Mouse (Mus musculus) lung, postnatal 0 days (tissue): ENCODE measurements around the gene Ppdpf. TPM values are rescaled to one million over a fixed set of nuclear protein-coding genes. Genes with fewer than 3 reads are reported as not detected.

Experiments used
- ATAC-seq: fragments of 200-750 bp; cut with Nextera tagmentation; 2 replicates; pipeline ENCODE4 v1.8.0; 2017; ENCODE audit warnings: moderate library complexity
- DNase-seq: peaks from one replicate; pipeline ENCODE4 v3.0.0-alpha.2; 2016; ENCODE audit warnings: low spot score
- H3K27ac ChIP-seq: fragments of 300-500 bp; sonication (generic); 2 replicates; pipeline ENCODE4 v1.5.1; 2014; ENCODE audit warnings: antibody characterized with exemption, mild to moderate bottlenecking, low read length, mixed read lengths
- H3K27me3 ChIP-seq: fragments of 300-500 bp; sonication (generic); replicated peaks from 2 replicates; pipeline ENCODE4 v1.6.1; 2014; ENCODE audit warnings: low read length, mixed read lengths; ENCODE audit not compliant: insufficient read depth
- H3K36me3 ChIP-seq: fragments of 300-500 bp; sonication (generic); 2 replicates; pipeline ENCODE4 v1.6.1; 2014; ENCODE audit warnings: low read length, mixed read lengths; ENCODE audit not compliant: insufficient read depth
- H3K4me1 ChIP-seq: fragments of 300-500 bp; sonication (generic); 2 replicates; pipeline ENCODE4 v1.6.1; 2014; ENCODE audit warnings: antibody characterized with exemption, low read depth, low read length, mixed read lengths; ENCODE audit not compliant: insufficient read depth
- H3K4me2 ChIP-seq: fragments of 300-500 bp; sonication (generic); replicated peaks from 2 replicates; pipeline ENCODE4 v1.6.1; 2014; ENCODE audit warnings: low read depth, mild to moderate bottlenecking, low read length, moderate library complexity, mixed read lengths
- H3K4me3 ChIP-seq: fragments of 300-500 bp; sonication (generic); 2 replicates; pipeline ENCODE4 v1.5.1; 2014; ENCODE audit warnings: low read depth, low read length
- H3K9ac ChIP-seq: fragments of 300-500 bp; sonication (generic); replicated peaks from 2 replicates; pipeline ENCODE4 v1.6.1; 2014; ENCODE audit warnings: low read depth, mild to moderate bottlenecking
- H3K9me3 ChIP-seq: fragments of 300-500 bp; sonication (generic); 2 replicates; pipeline ENCODE4 v1.6.1; 2016; ENCODE audit warnings: low read length, mixed read lengths
- CTCF ChIP-seq: IDR thresholded peaks from 2 replicates; pipeline ENCODE4 v1.5.1; 2016; ENCODE audit warnings: antibody characterized with exemption, mild to moderate bottlenecking
- EP300 ChIP-seq: IDR thresholded peaks from 2 replicates; pipeline ENCODE4 v1.6.1; 2016; ENCODE audit warnings: antibody characterized with exemption, mild to moderate bottlenecking, control low read depth
- WGBS: fragments of 180-500 bp; shearing (Covaris S2); extraction: QIAGEN DNeasy Blood & Tissue Kit; methylation state at CpG from one replicate; pipeline ENCODE4 v1.1.7; 2014; 5-methylcytosine and 5-hydroxymethylcytosine counted together
- polyA plus RNA-seq: library from polyadenylated mRNA; unstranded; fragments of >200 nt; fragmentation: Nextera tagmentation; extraction: Ambion mirVana; gene quantifications from 2 replicates; pipeline ENCODE4 v1.2.1, GENCODE M21; 2015

Ppdpf gene
- polyA plus RNA-seq, 1 experiment from 2014 or later = 261 TPM

DNA sequence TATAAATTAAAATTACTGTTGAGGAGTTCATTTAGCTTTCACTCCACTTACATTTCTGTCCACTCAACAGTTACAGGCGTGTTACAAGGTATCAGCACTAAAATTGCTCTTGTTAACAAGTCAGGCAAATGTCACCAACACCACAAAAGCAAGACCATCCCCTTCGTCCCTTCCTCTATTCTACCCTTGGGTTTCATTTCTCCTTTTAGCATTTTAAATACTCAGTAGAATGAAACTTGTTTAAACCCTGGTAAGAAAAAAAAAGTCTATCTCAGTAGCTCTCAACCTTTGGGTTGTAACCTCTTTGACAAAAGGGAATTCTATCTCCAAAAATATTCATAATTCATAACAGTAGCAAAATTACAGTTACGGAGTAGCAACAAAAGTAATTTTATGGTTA lies 6.0 kb downstream of the Ppdpf start:
- Histone ChIP-seq H3K4me1 (peaks cover 9% of the 10 kb centered on the region; the same call in 1 of the 2 replicates), H3K27ac (no peak overlapping the region), H3K36me3 (no peaks in the 10 kb centered on the region), H3K4me2 (no peak overlapping the region), H3K4me3 (no peak overlapping the region), H3K27me3 (no peaks in the 10 kb centered on the region), H3K9ac (no peak overlapping the region), H3K9me3 (no peaks in the 10 kb centered on the region)
- DNase-seq (peak; percentile 10), ATAC-seq (no peak)
- TF ChIP-seq EP300 = no peak
- no peak for TF ChIP-seq CTCF
- WGBS = 71% methylated on average over 3 of the region's 3 CpGs

DNA sequence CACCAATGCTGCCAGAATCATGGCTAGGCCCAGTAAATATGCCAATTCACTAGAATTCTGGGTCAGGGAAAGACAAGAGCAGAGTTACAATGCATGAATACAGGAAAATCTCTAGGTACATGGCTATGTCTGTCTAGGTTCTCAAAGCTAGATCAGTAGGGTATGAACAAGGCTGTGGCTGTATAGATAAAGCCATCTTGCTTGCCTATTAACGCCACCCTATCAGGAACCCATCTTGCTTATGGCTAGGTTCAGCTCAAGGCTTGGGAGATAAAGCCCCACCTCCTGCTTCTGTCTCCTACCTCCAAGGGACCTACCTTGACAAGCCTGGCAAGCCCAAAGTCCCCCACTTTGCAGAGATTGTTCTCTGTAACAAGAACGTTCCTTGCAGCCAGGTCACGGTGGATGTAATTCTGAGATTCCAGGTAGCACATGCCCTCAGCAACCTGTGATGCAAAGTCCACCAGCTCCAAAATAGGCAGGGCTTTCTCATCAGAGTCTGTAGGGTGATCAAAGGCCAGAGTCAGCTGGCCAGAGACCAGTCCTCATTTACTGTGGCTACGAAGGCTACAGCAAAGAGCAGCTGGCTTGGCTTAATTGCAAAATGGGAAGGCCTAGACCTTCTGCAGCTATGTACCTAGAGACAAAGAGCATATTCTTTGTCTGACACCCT lies 9.7 kb downstream of the Ppdpf start:
- H3K4me2 ChIP-seq = no peak overlapping the region
- H3K36me3 ChIP-seq = no peaks in the 10 kb centered on the region
- DNase-seq = no peak
- TF ChIP-seq CTCF = no peak
- TF ChIP-seq EP300 = no peak
- no peaks in the 10 kb centered on the region for H3K4me1 ChIP-seq
- 71% methylated on average over 4 of the region's 4 CpGs for WGBS
- no peak overlapping the region for H3K27ac ChIP-seq
- H3K9ac ChIP-seq = no peak overlapping the region
- ATAC-seq = no peak
- no peaks in the 10 kb centered on the region for H3K9me3 ChIP-seq
- H3K4me3 ChIP-seq = no peak overlapping the region
- H3K27me3 ChIP-seq = no peaks in the 10 kb centered on the region

DNA sequence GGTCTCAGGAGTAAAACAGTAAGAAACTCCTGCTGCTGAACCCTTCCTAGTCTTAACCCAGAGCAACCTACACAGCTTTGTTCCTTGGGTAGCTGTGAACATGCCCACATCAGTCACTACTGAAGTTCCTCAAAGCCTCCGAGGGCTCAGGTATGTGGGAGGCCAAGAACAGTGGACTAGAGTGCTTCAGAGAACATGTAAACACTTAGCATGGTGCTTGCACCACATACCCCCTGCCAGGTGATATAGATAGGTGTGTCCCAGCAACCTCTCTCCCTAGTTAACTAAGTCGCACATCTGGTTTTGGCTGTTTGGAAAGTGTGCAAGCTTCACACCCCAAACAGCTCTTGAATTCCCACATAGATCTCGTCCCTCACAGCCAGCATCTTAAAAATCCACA lies 14.6 kb downstream of the Ppdpf start:
- Histone ChIP-seq H3K4me2 (no peak overlapping the region), H3K27me3 (no peaks in the 10 kb centered on the region), H3K4me1 (no peaks in the 10 kb centered on the region; the same call in 1 of the 2 replicates), H3K27ac (peak overlapping the region; percentile 62), H3K4me3 (no peak overlapping the region), H3K9ac (no peak overlapping the region), H3K9me3 (no peaks in the 10 kb centered on the region), H3K36me3 (no peaks in the 10 kb centered on the region)
- TF ChIP-seq EP300 = peak; percentile 78
- no peak for TF ChIP-seq CTCF
- WGBS = 41% methylated on average over 3 of the region's 3 CpGs
- DNase-seq (peak; percentile 85), ATAC-seq (peak; percentile 96)

DNA sequence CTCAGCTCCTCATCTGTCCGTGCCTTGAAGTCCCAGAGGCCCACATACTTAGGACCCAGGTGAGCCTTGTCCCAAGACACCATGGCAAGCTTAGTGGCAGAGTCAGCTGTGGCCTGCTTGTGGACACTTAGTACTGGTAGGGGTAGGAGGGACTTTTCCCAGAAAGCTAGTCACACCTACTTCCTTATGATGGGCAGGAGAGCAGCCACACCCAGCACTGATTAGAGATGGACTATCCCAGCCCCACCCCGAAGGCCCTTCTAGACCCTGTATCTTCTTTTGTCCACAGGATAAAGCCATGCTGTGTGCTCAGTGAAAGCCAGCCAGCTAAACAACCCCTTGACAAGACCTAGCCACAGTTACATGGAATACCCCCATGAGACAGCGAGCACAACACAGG lies 15.4 kb downstream of the Ppdpf start, which contains the start of gene Ptk6:
Ptk6 (minus strand) TSS at position 368 of the 400 bp plus-strand sequence.
- no peak for TF ChIP-seq CTCF
- TF ChIP-seq EP300 = no peak
- Histone ChIP-seq H3K4me1 (no peaks in the 10 kb centered on the region; the same call in 1 of the 2 replicates), H3K27me3 (no peaks in the 10 kb centered on the region), H3K4me2 (no peak within 1 kb of the TSS), H3K9ac (no peak within 1 kb of the TSS), H3K4me3 (no peak within 1 kb of the TSS), H3K36me3 (no peaks in the 10 kb centered on the region), H3K9me3 (no peaks in the 10 kb centered on the region), H3K27ac (peak within 1 kb of the TSS; percentile 62; the same call in 1 of the 2 replicates)
- ATAC-seq = no peak
- no peak for DNase-seq
- WGBS = 79% methylated on average over 3 of the region's 3 CpGs

DNA sequence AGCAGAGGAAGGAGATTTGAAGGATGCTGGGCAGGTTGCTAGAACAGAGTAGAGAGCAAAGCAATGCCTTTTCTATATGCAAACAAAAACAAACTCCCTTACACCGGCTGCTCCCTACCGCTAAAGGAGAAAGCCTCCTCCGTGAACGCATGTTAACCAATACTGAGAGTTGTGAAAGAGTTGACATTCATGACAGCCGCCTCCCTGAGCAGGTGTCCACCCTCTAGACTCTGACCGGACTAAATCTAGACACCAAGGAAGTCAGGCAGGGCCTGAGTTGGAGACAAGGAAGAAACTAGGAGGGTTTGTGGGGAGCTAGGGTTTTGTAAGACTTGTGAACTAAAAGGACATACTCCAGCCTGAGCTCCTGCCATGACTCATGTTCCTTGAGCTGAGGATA lies 15.8 kb downstream of the Ppdpf start:
- no peak overlapping the region for H3K27ac ChIP-seq
- DNase-seq (no peak), ATAC-seq (no peak)
- 58% methylated on average over 6 of the region's 6 CpGs for WGBS
- H3K9me3 ChIP-seq = no peaks in the 10 kb centered on the region
- H3K4me3 ChIP-seq = no peak overlapping the region
- no peak overlapping the region for H3K9ac ChIP-seq
- no peaks in the 10 kb centered on the region for H3K36me3 ChIP-seq
- H3K27me3 ChIP-seq = no peaks in the 10 kb centered on the region
- TF ChIP-seq CTCF (no peak), EP300 (no peak)
- H3K4me2 ChIP-seq = no peak overlapping the region
- no peaks in the 10 kb centered on the region; the same call in 1 of the 2 replicates for H3K4me1 ChIP-seq

DNA sequence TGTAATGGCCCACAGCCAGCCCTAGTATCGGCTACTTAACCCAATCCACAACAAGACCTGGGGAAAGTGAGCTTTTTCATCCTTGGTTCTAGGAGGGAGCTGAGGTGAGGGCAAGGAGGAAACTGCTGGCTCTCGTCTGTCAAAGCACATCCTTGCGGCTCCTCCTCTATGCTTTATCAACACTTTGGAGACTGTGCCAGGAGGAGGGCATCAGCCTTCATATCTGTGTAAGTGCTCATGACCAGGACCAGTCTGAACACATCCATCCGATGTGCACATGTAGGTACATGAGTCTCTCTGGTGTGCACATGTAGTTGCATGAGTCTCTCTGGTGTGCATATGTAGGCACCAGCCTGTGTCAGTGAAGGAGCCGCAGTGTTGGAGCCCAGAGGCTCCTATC lies 18.6 kb downstream of the Ppdpf start:
- Histone ChIP-seq H3K27ac (no peak overlapping the region), H3K4me1 (no peaks in the 10 kb centered on the region; the same call in 1 of the 2 replicates), H3K9ac (no peak overlapping the region), H3K27me3 (no peaks in the 10 kb centered on the region), H3K9me3 (no peaks in the 10 kb centered on the region), H3K4me2 (no peak overlapping the region), H3K36me3 (no peaks in the 10 kb centered on the region), H3K4me3 (no peak overlapping the region)
- DNase-seq = no peak
- TF ChIP-seq EP300 (no peak), CTCF (no peak)
- WGBS = 75% methylated on average over 5 of the region's 5 CpGs
- no peak for ATAC-seq
